Mouse (Mus musculus) inflammation-experienced regulatory T-cells (primary cell): ENCODE measurements around the gene Samd9l. TPM values are rescaled to one million over a fixed set of nuclear protein-coding genes. Genes with fewer than 3 reads are reported as not detected.

Experiments
- polyA plus RNA-seq, 2 experiments: library from polyadenylated mRNA; unstranded; fragments of 100-300 nt; shearing (Covaris generic); gene quantifications; one replicate each; pipeline ENCODE4 v1.2.1; 2017

The Samd9l gene
- 10 to 100 TPM; 85.6 to 90.8 TPM for polyA plus RNA-seq

GRCm38 (mm10) chr6:3399340-3400068 is at the start of gene Samd9l:
Samd9l (minus strand) TSS chr6:3399572.

Other genes with a start within 250 kb of the Samd9l start
- gene Hepacam2, start 98.7 kb upstream of the Samd9l start, polyA plus RNA-seq: under 1 TPM; 0.53 to 0.68 TPM
- gene Vps50, start 98.8 kb upstream of the Samd9l start, polyA plus RNA-seq: 10 to 100 TPM; 22.0 to 27.8 TPM